Mouse (Mus musculus) central nervous system, embryonic 18 days (tissue): Measurements from ENCODE around the gene Gm9044. TPM values are rescaled to one million over a fixed set of nuclear protein-coding genes. Genes with fewer than 3 reads are reported as not detected.

Source experiments
- polyA plus RNA-seq: library from polyadenylated mRNA; depleted of rRNA; stranded (reverse); fragments of >200 nt; gene quantifications from 2 replicates; pipeline ENCODE4 v1.2.3, GENCODE M21; 2012; rRNA removed

The Gm9044 gene
- not detected in 2 replicates for polyA plus RNA-seq

DNA sequence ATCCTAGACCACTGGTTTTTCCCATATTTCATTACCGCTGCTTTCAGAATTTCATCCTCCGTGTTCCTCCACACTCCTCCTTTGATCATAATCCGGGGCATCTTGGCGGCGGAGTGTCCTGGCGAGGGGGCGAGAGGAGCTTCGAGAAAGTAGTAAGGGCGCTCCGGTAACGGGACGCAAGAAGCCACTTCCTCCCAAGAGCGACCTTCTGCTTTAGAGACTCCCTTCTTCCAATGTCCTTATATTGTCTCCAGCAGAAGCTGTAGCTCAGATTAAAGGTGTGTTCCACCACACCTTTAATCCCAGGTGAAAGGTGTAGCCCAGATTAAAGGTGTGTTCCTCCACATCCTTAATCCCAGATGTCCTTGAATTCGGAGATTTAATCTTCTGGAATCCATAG lies at the start of gene Gm9044:
Gm9044 (minus strand) TSS at position 101 of the 400 bp plus-strand sequence.

GRCm38 (mm10) chr10:118354005-118354404 lies 21.8 kb upstream of the Gm9044 start, which contains the start of gene Gm9049:
Gm9049 (minus strand) TSS chr10:118354105.

DNA sequence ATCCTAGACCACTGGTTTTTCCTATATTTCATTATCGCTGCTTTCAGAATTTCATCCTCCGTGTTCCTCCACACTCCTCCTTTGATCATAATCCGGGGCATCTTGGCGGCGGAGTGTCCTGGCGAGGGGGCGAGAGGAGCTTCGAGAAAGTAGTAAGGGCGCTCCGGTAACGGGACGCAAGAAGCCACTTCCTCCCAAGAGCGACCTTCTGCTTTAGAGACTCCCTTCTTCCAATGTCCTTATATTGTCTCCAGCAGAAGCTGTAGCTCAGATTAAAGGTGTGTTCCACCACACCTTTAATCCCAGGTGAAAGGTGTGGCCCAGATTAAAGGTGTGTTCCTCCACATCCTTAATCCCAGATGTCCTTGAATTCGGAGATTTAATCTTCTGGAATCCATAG lies 16.4 kb upstream of the Gm9044 start, which contains the start of gene Gm9048:
Gm9048 (minus strand) TSS at position 101 of the 400 bp plus-strand sequence.

GRCm38 (mm10) chr10:118343155-118343554 lies 10.9 kb upstream of the Gm9044 start, which contains the start of gene Gm9046:
Gm9046 (minus strand) TSS chr10:118343255.

GRCm38 (mm10) chr10:118337731-118338130 lies 5.5 kb upstream of the Gm9044 start, which contains the start of gene Gm9045:
Gm9045 (minus strand) TSS chr10:118337831.

GRCm38 (mm10) chr10:118326869-118327268 lies 5.3 kb downstream of the Gm9044 start, which contains the start of gene Gm9040:
Gm9040 (minus strand) TSS chr10:118326969.

DNA sequence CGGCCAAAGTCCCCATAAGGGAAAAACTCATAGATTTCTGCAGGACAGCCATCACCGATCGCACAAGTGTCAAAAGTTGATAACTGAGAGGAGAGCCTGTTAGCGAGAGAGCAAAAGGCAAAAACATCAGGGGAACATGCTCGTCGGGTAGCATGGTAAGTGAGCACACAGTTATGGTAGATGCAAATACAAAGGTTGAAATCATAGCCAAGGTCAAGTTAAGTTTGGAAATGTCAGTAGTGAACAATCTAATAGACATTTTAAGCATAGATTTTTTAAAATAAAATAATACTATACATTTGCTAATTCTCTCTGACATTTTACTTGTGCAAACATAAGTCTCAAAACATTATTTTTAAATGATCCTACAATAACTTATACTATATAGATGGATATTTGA lies 37.3 kb downstream of the Gm9044 start, which contains the start of gene Iltifb:
Iltifb (minus strand) TSS at position 101 of the 400 bp plus-strand sequence.

Other genes with a start within 250 kb of the Gm9044 start
- gene Mdm1, start 190.6 kb downstream of the Gm9044 start, polyA plus RNA-seq: 40.4 and 44.6 TPM in 2 replicates
- gene Il22, start 127.5 kb downstream of the Gm9044 start, polyA plus RNA-seq: 0.06 and 0.27 TPM in 2 replicates
- 0.06 and 0.09 TPM in 2 replicates for gene Gm32717, start 91.6 kb downstream of the Gm9044 start, polyA plus RNA-seq
- gene Gm32802, start 73.7 kb downstream of the Gm9044 start, polyA plus RNA-seq: 0.06 and 0.09 TPM in 2 replicates
- gene Iltifb, start 37.4 kb downstream of the Gm9044 start, polyA plus RNA-seq: 0.71 TPM in 1 of 2 replicates, not detected in the other
- not detected in 2 replicates for gene Gm9040, start 5.4 kb downstream of the Gm9044 start, polyA plus RNA-seq
- gene Gm9045, start 5.4 kb upstream of the Gm9044 start, polyA plus RNA-seq: not detected in 2 replicates
- not detected in 2 replicates for gene Gm9046, start 10.8 kb upstream of the Gm9044 start, polyA plus RNA-seq
- gene Gm9048, start 16.3 kb upstream of the Gm9044 start, polyA plus RNA-seq: 0.03 TPM in 1 of 2 replicates, not detected in the other
- gene Gm9049, start 21.7 kb upstream of the Gm9044 start, polyA plus RNA-seq: not detected in 2 replicates
- gene Ifng, start 108.6 kb upstream of the Gm9044 start, polyA plus RNA-seq: 0.06 TPM in 1 of 2 replicates, not detected in the other